Mouse (Mus musculus) lung, postnatal 14 days (tissue): ENCODE measurements around the gene Srek1ip1.

Source experiments
- DNase-seq: peaks from one replicate; pipeline ENCODE4 v3.0.0; 2021

Gene Srek1ip1

GRCm38 (mm10) chr13:104843295-104844089 is 51.2 kb downstream of the Srek1ip1 start:
- DNase-seq = no peak

GRCm38 (mm10) chr13:104853645-104854044 is 61.4 kb downstream of the Srek1ip1 start:
- DNase-seq = no peak

- DNase-seq = peak; percentile 2
Measured at GRCm38 (mm10) chr13:104863127-104863979, 71.1 kb downstream of the Srek1ip1 start, which contains the start of gene Shisal2b. Gene Shisal2b, minus strand, starts transcription at chr13:104863893.

GRCm38 (mm10) chr13:104866726-104867125 is 74.4 kb downstream of the Srek1ip1 start:
- no peak for DNase-seq

- DNase-seq = no peak
Measured at GRCm38 (mm10) chr13:104869907-104870306, 77.6 kb downstream of the Srek1ip1 start.

- no peak for DNase-seq
Measured at GRCm38 (mm10) chr13:104878508-104878907, 86.2 kb downstream of the Srek1ip1 start.

- no peak for DNase-seq
Measured at GRCm38 (mm10) chr13:104883566-104884249, 91.4 kb downstream of the Srek1ip1 start.

GRCm38 (mm10) chr13:104886308-104887032 is 94.2 kb downstream of the Srek1ip1 start:
- DNase-seq = no peak
